Mouse (Mus musculus): ENCODE results near the gene Zfp362. TPM values are rescaled to one million over a fixed set of nuclear protein-coding genes. Genes with fewer than 3 reads are reported as not detected.

Gene Zfp362
- polyA plus RNA-seq, 1 experiment from 2014 or later: 20.3 TPM

DNA sequence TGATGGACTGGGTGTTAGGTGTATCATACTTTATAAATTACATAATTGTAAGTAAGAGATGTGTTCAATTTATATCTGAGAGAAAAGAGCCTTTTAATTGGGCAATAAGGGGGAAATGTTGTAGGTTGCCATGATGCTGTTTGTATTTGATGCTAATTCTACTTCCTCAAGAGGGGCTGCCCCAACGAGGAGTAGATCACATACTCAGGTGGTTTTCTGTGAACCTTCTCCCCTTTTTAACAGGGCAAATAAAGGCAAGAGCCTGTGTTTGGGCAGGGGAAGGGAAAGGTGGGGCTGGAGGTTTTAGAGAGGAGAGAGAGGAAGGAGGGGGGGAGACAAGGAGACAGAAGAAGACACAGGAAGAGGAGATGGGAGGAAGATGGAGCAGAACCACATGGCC, 65.0 kb downstream of the Zfp362 start:
- Histone ChIP-seq H3K27me3 (replicated peaks; ENCODE audit: control insufficient read depth, insufficient read depth, low read length) (no peaks in the 10 kb centered on the region), H3K4me2 (ENCODE audit: low read depth, low read length) (no peak overlapping the region), H3K4me3 (ENCODE audit: low read length) (no peak overlapping the region), H3K36me3 (ENCODE audit: control insufficient read depth, insufficient read depth, low read length) (peaks cover 14% of the 10 kb centered on the region), H3K9me3 (ENCODE audit: control insufficient read depth, low read length) (no peaks in the 10 kb centered on the region), H3K4me1 (ENCODE audit: control insufficient read depth, insufficient read depth, low read length) (peaks cover 37% of the 10 kb centered on the region), H3K9ac (ENCODE audit: low read depth, low read length) (no peak overlapping the region), H3K27ac (ENCODE audit: low read length) (no peak overlapping the region)
- WGBS: 46% methylated on average over 1 of the region's 1 CpGs
- ATAC-seq: no peak

DNA sequence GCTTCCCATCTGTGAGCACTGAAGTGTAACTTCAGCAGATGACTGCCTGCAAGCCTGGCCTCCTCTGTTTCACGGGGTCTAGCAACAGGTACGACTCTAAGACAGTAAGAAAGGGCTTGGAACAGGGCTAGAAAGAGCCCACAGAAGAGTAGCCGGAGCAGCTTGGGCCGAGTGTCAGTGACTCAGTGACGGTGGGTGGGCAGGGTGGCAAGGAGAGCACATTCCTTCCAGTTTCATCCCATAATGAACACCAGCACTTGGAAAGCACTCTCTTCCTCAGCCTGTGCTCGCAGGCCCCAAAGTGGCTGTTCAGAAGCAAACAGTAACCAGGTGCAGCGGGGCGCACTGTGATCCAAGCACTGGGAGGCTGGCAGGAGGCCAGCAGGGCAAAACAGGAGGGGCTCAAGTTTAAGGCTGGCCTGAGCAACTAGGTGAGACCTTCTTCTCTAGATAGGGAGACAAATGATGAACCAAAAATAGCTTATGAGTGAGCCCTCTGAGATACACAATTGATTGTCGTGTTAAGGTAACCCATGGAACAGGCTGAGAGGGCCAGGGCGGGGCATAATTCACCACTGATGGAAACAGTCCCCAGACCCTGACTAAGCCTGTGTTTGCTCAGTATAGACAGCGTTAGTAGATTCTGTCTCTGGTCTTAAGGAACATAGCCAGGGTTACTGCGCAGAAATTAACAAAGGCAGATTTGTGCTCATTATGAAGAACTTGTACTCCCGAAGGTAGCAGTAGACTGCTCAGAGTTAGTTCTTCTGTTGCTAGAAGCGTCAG, 67.8 kb downstream of the Zfp362 start:
- peak; percentile 40 for ATAC-seq
- Histone ChIP-seq H3K4me3 (ENCODE audit: low read length) (no peak overlapping the region), H3K27ac (ENCODE audit: low read length) (peak overlapping the region; percentile 14), H3K4me1 (ENCODE audit: control insufficient read depth, insufficient read depth, low read length) (peaks cover 65% of the 10 kb centered on the region), H3K9me3 (ENCODE audit: control insufficient read depth, low read length) (no peaks in the 10 kb centered on the region), H3K27me3 (replicated peaks; ENCODE audit: control insufficient read depth, insufficient read depth, low read length) (no peaks in the 10 kb centered on the region), H3K9ac (ENCODE audit: low read depth, low read length) (no peak overlapping the region), H3K36me3 (ENCODE audit: control insufficient read depth, insufficient read depth, low read length) (no peaks in the 10 kb centered on the region), H3K4me2 (ENCODE audit: low read depth, low read length) (no peak overlapping the region)
- WGBS: 51% methylated on average over 14 of the region's 14 CpGs

DNA sequence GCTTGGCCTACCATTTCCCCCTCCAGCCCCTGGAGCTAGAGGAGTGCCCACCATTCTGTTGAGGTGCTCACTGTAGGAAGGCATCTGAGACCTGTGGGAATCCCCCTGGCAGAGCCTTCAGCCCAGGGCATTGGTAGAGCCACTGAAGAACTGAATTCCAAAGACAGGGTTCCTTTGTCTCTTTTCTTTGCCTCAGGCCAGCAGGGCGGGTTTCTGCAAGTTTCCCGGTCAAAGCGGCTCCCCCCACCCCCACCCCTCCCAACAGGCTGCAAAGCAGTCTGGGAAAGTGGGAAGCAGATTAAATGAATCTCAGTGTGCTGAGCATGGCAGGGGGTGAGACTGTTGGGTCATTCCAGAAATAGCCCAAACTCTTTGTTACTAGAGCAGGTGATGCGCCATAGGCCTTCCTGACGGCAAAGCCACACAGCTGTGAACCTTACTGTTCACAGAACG, 68.7 kb downstream of the Zfp362 start:
- WGBS: 35% methylated on average over 6 of the region's 6 CpGs
- no peak for ATAC-seq

DNA sequence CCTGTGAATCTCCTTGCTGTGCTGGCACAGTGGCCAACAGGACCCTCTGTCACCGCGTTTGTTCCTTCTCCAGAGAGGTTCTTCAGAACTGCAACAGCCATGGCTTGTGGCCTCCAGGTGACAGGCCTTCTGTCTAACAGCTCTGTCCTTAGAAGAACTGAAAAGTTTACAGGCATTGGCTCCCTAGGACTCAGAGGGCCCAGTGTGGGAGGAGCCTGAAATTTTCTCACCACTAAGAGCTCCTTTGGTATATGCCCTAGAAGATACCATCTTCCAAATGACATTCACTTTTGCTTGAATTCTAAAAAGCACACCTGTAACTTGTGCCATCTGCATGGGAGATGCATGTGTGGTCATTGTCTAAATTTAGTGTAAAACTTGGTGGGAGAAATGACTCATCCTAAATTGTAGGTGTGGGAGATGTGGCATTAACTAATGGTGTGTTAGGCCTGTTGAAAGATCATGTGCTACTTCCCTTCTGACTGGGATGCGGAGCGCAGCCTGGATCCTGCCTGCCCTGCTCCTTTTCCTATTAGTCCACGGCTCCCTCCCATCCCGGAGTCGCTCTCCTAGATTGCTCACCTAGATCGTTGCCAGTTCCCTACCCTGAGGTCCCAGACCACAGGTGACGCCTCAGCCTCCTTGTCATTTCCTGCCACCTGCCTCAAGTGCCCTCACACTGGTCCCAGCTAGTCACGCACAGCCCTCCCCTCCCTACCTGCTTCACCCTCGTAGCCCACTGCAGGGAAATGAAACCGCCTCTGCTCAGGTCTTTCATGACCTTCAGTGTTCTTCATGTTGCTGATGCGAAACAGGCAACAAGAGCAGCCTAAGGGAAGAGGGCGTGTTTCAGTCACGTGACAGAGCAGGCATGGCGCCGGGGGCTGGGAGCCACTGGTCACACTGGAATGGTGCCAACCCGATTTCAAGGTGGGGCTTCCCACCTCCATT, 70.8 kb downstream of the Zfp362 start:
- Histone ChIP-seq H3K36me3 (ENCODE audit: control insufficient read depth, insufficient read depth, low read length) (no peaks in the 10 kb centered on the region), H3K4me2 (ENCODE audit: low read depth, low read length) (no peak overlapping the region), H3K9ac (ENCODE audit: low read depth, low read length) (no peak overlapping the region), H3K4me3 (ENCODE audit: low read length) (no peak overlapping the region), H3K9me3 (ENCODE audit: control insufficient read depth, low read length) (no peaks in the 10 kb centered on the region), H3K27ac (ENCODE audit: low read length) (0 out of 2 replicates have a peak overlapping the region, but pooled peaks have one; percentile 30), H3K27me3 (replicated peaks; ENCODE audit: control insufficient read depth, insufficient read depth, low read length) (no peaks in the 10 kb centered on the region), H3K4me1 (ENCODE audit: control insufficient read depth, insufficient read depth, low read length) (peaks cover 63% of the 10 kb centered on the region)
- WGBS: 71% methylated on average over 18 of the region's 18 CpGs
- ATAC-seq: peak; percentile 24; the same call in 1 of the 2 replicates

More for the DNA sequence above, 68.7 kb downstream of the Zfp362 start:
- Histone ChIP-seq H3K27ac (ENCODE audit: low read length) (peak overlapping the region; percentile 38), H3K36me3 (ENCODE audit: control insufficient read depth, insufficient read depth, low read length) (no peaks in the 10 kb centered on the region), H3K9me3 (ENCODE audit: control insufficient read depth, low read length) (no peaks in the 10 kb centered on the region), H3K4me2 (ENCODE audit: low read depth, low read length) (no peak overlapping the region), H3K27me3 (replicated peaks; ENCODE audit: control insufficient read depth, insufficient read depth, low read length) (no peaks in the 10 kb centered on the region), H3K4me1 (ENCODE audit: control insufficient read depth, insufficient read depth, low read length) (peaks cover 65% of the 10 kb centered on the region), H3K4me3 (ENCODE audit: low read length) (no peak overlapping the region), H3K9ac (ENCODE audit: low read depth, low read length) (0 out of 2 replicates have a peak overlapping the region, but pooled peaks have one; percentile 4)

DNA sequence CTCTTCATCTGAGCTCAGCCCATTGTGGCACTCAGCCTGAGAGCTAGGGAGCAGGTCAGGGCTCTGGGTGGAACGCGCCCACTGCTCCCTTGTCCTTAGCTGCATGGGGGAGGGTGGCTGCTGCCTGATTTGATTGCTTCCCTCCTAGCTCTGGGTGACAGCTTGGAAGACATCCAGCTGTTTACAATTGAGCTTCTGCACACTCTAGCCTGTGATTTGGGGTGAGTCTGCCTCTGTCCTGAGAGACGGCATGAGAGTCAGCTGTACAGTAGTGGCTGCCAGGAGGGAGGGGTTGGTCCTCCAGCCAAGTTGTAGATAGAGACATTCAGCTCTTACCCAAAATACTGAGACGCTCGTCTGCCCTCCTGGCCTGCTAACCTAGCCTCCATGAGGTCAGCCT, 71.6 kb downstream of the Zfp362 start:
- Histone ChIP-seq H3K9me3 (ENCODE audit: control insufficient read depth, low read length) (no peaks in the 10 kb centered on the region), H3K9ac (ENCODE audit: low read depth, low read length) (0 out of 2 replicates have a peak overlapping the region, but pooled peaks have one; percentile 6), H3K4me2 (ENCODE audit: low read depth, low read length) (no peak overlapping the region), H3K4me1 (ENCODE audit: control insufficient read depth, insufficient read depth, low read length) (peaks cover 71% of the 10 kb centered on the region), H3K4me3 (ENCODE audit: low read length) (no peak overlapping the region), H3K36me3 (ENCODE audit: control insufficient read depth, insufficient read depth, low read length) (no peaks in the 10 kb centered on the region), H3K27me3 (replicated peaks; ENCODE audit: control insufficient read depth, insufficient read depth, low read length) (no peaks in the 10 kb centered on the region), H3K27ac (ENCODE audit: low read length) (peak overlapping the region; percentile 49; the same call in 1 of the 2 replicates)
- 35% methylated on average over 5 of the region's 5 CpGs for WGBS
- peak; percentile 62 for ATAC-seq

DNA sequence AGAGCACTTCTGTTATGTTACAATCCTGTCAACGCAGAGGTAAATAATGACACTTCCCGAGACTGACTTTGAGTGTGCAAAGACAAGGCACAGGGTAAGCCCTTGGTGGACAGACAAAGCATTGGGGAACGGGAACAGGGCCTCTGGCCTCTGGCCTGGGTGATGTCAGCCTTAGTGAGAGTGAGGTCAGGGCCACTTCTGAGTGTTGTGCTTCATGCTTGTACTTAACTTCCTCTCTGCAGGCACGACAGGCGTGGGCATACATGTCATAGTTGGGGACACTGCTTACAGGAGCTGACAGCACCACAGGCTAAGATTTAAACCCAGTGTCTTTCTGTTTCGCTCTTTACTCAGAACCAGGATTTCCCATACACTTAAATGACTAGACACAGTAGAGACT, 72.3 kb downstream of the Zfp362 start:
- ATAC-seq: no peak
- WGBS: 36% methylated on average over 6 of the region's 6 CpGs
- H3K4me1 ChIP-seq (ENCODE audit: control insufficient read depth, insufficient read depth, low read length): peaks cover 78% of the 10 kb centered on the region
- H3K9ac ChIP-seq (ENCODE audit: low read depth, low read length): 0 out of 2 replicates have a peak overlapping the region, but pooled peaks have one; percentile 6
- no peaks in the 10 kb centered on the region for H3K36me3 ChIP-seq (ENCODE audit: control insufficient read depth, insufficient read depth, low read length)
- peak overlapping the region; percentile 49; the same call in 1 of the 2 replicates for H3K27ac ChIP-seq (ENCODE audit: low read length)
- H3K4me3 ChIP-seq (ENCODE audit: low read length): no peak overlapping the region
- H3K27me3 ChIP-seq (replicated peaks; ENCODE audit: control insufficient read depth, insufficient read depth, low read length): no peaks in the 10 kb centered on the region
- H3K4me2 ChIP-seq (ENCODE audit: low read depth, low read length): no peak overlapping the region
- H3K9me3 ChIP-seq (ENCODE audit: control insufficient read depth, low read length): no peaks in the 10 kb centered on the region

DNA sequence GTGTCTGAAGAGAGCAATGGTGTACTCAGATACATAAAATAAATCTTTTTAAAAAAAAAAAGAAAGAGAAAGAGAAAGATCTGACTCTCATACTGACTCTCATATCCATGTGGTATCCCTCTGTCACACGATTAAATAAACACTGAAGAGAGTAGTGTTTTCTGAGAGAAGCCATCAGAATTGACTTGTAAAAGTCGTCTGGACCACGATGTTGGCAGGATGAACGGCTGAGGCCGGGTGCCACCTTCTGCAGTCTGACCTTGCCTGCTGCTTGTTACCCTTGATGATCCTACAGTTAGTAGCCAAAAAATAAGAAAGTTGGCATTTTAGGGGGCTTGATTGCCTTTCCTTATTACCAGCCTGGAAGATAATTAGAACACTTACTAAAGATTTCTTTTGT, 73.1 kb downstream of the Zfp362 start:
- no peaks in the 10 kb centered on the region for H3K36me3 ChIP-seq (ENCODE audit: control insufficient read depth, insufficient read depth, low read length)
- ATAC-seq: no peak
- H3K9ac ChIP-seq (ENCODE audit: low read depth, low read length): no peak overlapping the region
- H3K4me2 ChIP-seq (ENCODE audit: low read depth, low read length): no peak overlapping the region
- H3K27ac ChIP-seq (ENCODE audit: low read length): no peak overlapping the region
- 47% methylated on average over 5 of the region's 5 CpGs for WGBS
- no peaks in the 10 kb centered on the region for H3K27me3 ChIP-seq (replicated peaks; ENCODE audit: control insufficient read depth, insufficient read depth, low read length)
- no peak overlapping the region for H3K4me3 ChIP-seq (ENCODE audit: low read length)
- peaks cover 75% of the 10 kb centered on the region for H3K4me1 ChIP-seq (ENCODE audit: control insufficient read depth, insufficient read depth, low read length)
- no peaks in the 10 kb centered on the region for H3K9me3 ChIP-seq (ENCODE audit: control insufficient read depth, low read length)

DNA sequence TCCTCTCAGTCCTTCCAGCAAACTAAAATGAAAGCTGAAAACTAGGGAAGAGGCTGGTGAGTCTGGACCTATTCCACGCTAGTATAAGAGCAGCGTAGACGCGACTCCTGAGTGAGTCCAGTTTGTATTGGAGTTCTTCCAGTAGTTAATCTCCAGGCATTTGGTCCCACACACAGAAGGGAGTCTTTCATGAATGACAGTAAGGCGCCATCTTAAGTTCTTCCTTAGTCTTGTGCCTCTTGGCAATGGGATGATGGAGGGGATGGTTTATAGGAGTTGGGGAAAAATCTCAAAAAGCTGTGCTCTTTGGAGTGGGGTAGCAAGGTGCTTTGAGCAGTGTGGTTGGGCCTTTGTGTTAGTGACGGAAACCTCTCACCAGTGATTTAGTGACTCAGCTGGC, 75.6 kb downstream of the Zfp362 start:
- ATAC-seq: no peak
- peak overlapping the region; percentile 79 for H3K4me2 ChIP-seq (ENCODE audit: low read depth, low read length)
- H3K27me3 ChIP-seq (replicated peaks; ENCODE audit: control insufficient read depth, insufficient read depth, low read length): no peaks in the 10 kb centered on the region
- no peak overlapping the region for H3K9ac ChIP-seq (ENCODE audit: low read depth, low read length)
- 60% methylated on average over 6 of the region's 6 CpGs for WGBS
- H3K27ac ChIP-seq (ENCODE audit: low read length): peak overlapping the region; percentile 29; the same call in 1 of the 2 replicates
- H3K4me3 ChIP-seq (ENCODE audit: low read length): no peak overlapping the region
- no peaks in the 10 kb centered on the region for H3K9me3 ChIP-seq (ENCODE audit: control insufficient read depth, low read length)
- H3K4me1 ChIP-seq (ENCODE audit: control insufficient read depth, insufficient read depth, low read length): peaks cover 57% of the 10 kb centered on the region
- no peaks in the 10 kb centered on the region for H3K36me3 ChIP-seq (ENCODE audit: control insufficient read depth, insufficient read depth, low read length)

DNA sequence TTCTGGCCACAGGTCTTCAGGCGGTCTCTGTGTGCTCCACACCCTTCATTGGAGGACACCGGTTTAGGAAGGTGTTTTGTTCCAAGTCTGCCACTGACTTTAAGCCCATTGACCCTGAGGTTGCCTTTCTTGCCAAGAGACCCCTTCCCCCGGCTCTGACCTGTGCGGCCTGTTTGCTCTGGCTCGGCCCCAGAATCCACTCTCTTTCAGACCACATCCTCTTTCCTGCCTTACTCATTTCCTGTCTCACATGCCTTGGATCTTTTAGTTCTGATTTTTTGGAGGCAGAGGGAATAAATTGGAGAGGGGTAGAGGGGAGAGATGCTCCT, 76.2 kb downstream of the Zfp362 start:
- H3K4me2 ChIP-seq (ENCODE audit: low read depth, low read length): peak overlapping the region; percentile 79
- ATAC-seq: no peak
- peak overlapping the region; percentile 93; the same call in 1 of the 2 replicates for H3K27ac ChIP-seq (ENCODE audit: low read length)
- H3K36me3 ChIP-seq (ENCODE audit: control insufficient read depth, insufficient read depth, low read length): no peaks in the 10 kb centered on the region
- H3K9ac ChIP-seq (ENCODE audit: low read depth, low read length): peak overlapping the region; percentile 95
- H3K4me1 ChIP-seq (ENCODE audit: control insufficient read depth, insufficient read depth, low read length): peaks cover 51% of the 10 kb centered on the region
- H3K9me3 ChIP-seq (ENCODE audit: control insufficient read depth, low read length): no peaks in the 10 kb centered on the region
- H3K4me3 ChIP-seq (ENCODE audit: low read length): peak overlapping the region; percentile 94
- no peaks in the 10 kb centered on the region for H3K27me3 ChIP-seq (replicated peaks; ENCODE audit: control insufficient read depth, insufficient read depth, low read length)
- 15% methylated on average over 5 of the region's 5 CpGs for WGBS

All from intestine, embryonic 16.5 days (tissue).